Mouse (Mus musculus) heart, postnatal 25 days (tissue): Measurements from ENCODE around the gene Rad51ap1. TPM values are rescaled to one million over a fixed set of nuclear protein-coding genes. Genes with fewer than 3 reads are reported as not detected.

Source experiments
- total RNA-seq, 2 experiments: library from RNA; stranded (reverse); gene quantifications; 2 replicates each; pipeline ENCODE4 v1.2.3; 2021

The Rad51ap1 gene
- total RNA-seq, 2 experiments from 2014 or later, result 1.1 to 2.7 TPM

Other genes with a start within 250 kb of the Rad51ap1 start
- gene Kcna6, start 198.9 kb downstream of the Rad51ap1 start, total RNA-seq, result 1 to 10 TPM; 1.2 to 2.2 TPM
- 100 to 1,000 TPM; 774 to 795 TPM for gene Ndufa9, start 90.5 kb downstream of the Rad51ap1 start, total RNA-seq
- gene Akap3, start 86.5 kb downstream of the Rad51ap1 start, total RNA-seq, result not detected
- not detected for gene Dyrk4, start 17.7 kb downstream of the Rad51ap1 start, total RNA-seq
- gene D6Wsu163e, start 375 bp upstream of the Rad51ap1 start, total RNA-seq, result 10 to 100 TPM; 10.8 to 14.5 TPM
- under 1 TPM; 0.26 to 0.53 TPM for gene Fgf6, start 76.0 kb upstream of the Rad51ap1 start, total RNA-seq
- not detected for gene Fgf23, start 133.3 kb upstream of the Rad51ap1 start, total RNA-seq
- 10 to 100 TPM; 41.9 to 50.4 TPM for gene Tigar, start 170.0 kb upstream of the Rad51ap1 start, total RNA-seq
- 100 to 1,000 TPM; 155 to 157 TPM for gene Ccnd2, start 212.6 kb upstream of the Rad51ap1 start, total RNA-seq